Mouse (Mus musculus) forebrain, embryonic 11.5 days (tissue): ENCODE measurements around the gene Aph1b. TPM values are rescaled to one million over a fixed set of nuclear protein-coding genes. Genes with fewer than 3 reads are reported as not detected.
"Not testable (repeated sequence)": the region's sequence is repeated elsewhere in the genome, so short reads cannot be mapped to it uniquely, and the experiment has no call there.

Source experiments
- ATAC-seq: fragments of 200-750 bp; cut with Nextera tagmentation; replicated peaks from 2 replicates; pipeline ENCODE4 v1.8.0; 2017; ENCODE audit warnings: moderate TSS enrichment; ENCODE audit not compliant: low FRiP score
- DNase-seq: peaks from one replicate; pipeline ENCODE4 v3.0.0-alpha.2; 2017; ENCODE audit warnings: low spot score
- H3K27ac ChIP-seq: fragments of 300-500 bp; sonication (generic); 2 replicates; pipeline ENCODE4 v1.5.1; 2014; ENCODE audit warnings: low read depth, low read length
- H3K27me3 ChIP-seq: fragments of 300-500 bp; sonication (generic); 2 replicates; pipeline ENCODE4 v1.6.1; 2014; ENCODE audit warnings: mild to moderate bottlenecking, low read length, mixed read lengths; ENCODE audit not compliant: control insufficient read depth, insufficient read depth
- H3K36me3 ChIP-seq: fragments of 300-500 bp; sonication (generic); 2 replicates; pipeline ENCODE4 v1.6.1; 2014; ENCODE audit warnings: mild to moderate bottlenecking, low read length, moderate library complexity, mixed read lengths; ENCODE audit not compliant: control insufficient read depth, insufficient read depth
- H3K4me1 ChIP-seq: fragments of 300-500 bp; sonication (generic); replicated peaks from 2 replicates; pipeline ENCODE4 v1.6.1; 2014; ENCODE audit warnings: low read length, mixed read lengths; ENCODE audit not compliant: control insufficient read depth, insufficient read depth
- H3K4me2 ChIP-seq: fragments of 300-500 bp; sonication (generic); 2 replicates; pipeline ENCODE4 v1.6.1; 2014; ENCODE audit warnings: low read depth, mild to moderate bottlenecking, low read length, moderate library complexity, mixed read lengths; ENCODE audit not compliant: severe bottlenecking
- H3K4me3 ChIP-seq: fragments of 300-500 bp; sonication (generic); 2 replicates; pipeline ENCODE4 v1.5.1; 2014; ENCODE audit warnings: low read depth, low read length
- H3K9ac ChIP-seq: fragments of 300-500 bp; sonication (generic); 2 replicates; pipeline ENCODE4 v1.6.1; 2014; ENCODE audit warnings: low read length
- H3K9me3 ChIP-seq: fragments of 300-500 bp; sonication (generic); 2 replicates; pipeline ENCODE4 v1.6.1; 2016; ENCODE audit warnings: low read length, mixed read lengths; ENCODE audit not compliant: control insufficient read depth
- WGBS: fragments of 180-500 bp; shearing (Covaris S2); extraction: QIAGEN DNeasy Blood & Tissue Kit; methylation state at CpG from one replicate; pipeline ENCODE4 v1.1.7; 2014; 5-methylcytosine and 5-hydroxymethylcytosine counted together
- polyA plus RNA-seq: library from polyadenylated mRNA; unstranded; fragments of >200 nt; fragmentation: Nextera tagmentation; extraction: Ambion mirVana; gene quantifications from 2 replicates; pipeline ENCODE4 v1.2.1, GENCODE M21; 2014

Gene Aph1b
- polyA plus RNA-seq, 1 experiment from 2014 or later, result 17.6 TPM

DNA sequence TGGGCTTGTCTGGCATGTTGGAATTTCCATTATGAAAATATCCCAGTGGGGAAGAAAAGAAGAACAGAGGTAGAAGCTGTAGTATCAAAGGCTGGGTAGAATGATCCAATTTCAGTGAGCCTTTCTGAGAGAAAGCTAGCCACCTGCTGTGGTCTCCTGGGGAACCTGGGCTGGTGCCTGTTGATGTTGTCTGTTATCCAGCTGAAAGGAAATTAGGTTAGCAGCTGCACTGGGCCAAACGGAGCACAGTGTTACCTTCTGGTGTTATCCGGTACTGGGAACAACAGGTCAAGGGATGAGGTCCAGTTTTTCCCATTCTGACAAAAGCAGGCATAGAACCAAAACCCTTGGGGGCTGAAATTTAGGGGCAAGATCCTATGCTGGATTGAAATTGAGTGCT lies 18.1 kb upstream of the Aph1b start:
- no peaks in the 10 kb centered on the region for H3K27me3 ChIP-seq
- no peaks in the 10 kb centered on the region for H3K9me3 ChIP-seq
- H3K27ac ChIP-seq, result no peak overlapping the region
- H3K4me2 ChIP-seq, result no peak overlapping the region
- no peak overlapping the region for H3K4me3 ChIP-seq
- no peaks in the 10 kb centered on the region for H3K36me3 ChIP-seq
- WGBS, result 3% methylated on average over 2 of the region's 2 CpGs
- ATAC-seq (no peak), DNase-seq (no peak)
- no peaks in the 10 kb centered on the region for H3K4me1 ChIP-seq
- H3K9ac ChIP-seq, result no peak overlapping the region

DNA sequence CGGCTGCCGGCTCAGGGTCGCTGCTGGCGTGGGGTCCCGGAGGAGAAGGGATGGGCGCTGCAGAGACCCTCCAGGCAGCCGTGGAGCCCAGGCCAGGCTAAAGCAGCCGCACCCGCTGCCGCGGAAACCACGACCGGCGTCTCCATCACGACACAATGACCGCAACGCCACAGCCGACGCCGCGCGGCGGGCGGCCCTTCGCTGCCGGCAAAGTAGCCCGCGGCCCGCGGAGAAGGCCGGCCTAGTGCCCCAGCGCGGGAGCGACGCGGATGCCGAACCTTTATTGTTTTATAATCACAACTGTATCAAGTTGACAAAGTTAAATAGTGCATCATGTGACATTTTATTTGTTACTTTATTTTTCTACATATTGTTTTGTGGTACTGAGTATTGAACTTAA lies 10.7 kb upstream of the Aph1b start:
- not testable (repeated sequence) for H3K4me1 ChIP-seq, H3K27ac ChIP-seq, H3K9me3 ChIP-seq, ATAC-seq, H3K27me3 ChIP-seq, H3K36me3 ChIP-seq
- peak; percentile 69 for DNase-seq
- Histone ChIP-seq H3K9ac (peak overlapping the region; percentile 50), H3K4me2 (peak overlapping the region; percentile 36; the same call in 1 of the 2 replicates), H3K4me3 (peak overlapping the region; percentile 24)
- WGBS, result under 1% methylated on average over 30 of the region's 37 CpGs

DNA sequence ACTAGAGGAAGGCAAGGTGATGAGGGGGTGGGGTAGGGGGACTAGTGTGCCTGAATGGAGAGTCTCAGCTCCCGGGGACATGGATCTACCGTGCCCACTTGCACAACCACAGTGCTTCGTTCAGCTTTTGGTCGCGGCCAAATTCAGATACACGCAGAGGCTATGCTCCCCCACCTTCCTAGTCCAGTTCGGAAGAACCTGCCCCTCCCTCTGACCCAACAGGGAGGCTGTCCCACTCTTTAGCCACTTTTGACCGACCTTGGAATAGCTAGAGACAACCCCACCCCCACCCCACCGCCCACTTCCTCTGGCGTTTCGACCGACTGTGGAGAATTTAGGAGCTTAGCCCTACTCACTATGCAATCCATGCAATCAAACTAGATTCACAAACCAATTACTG lies 6.7 kb upstream of the Aph1b start:
- DNase-seq (no peak), ATAC-seq (no peak)
- Histone ChIP-seq H3K4me1 (no peaks in the 10 kb centered on the region), H3K9ac (no peak overlapping the region), H3K27me3 (peaks cover 6% of the 10 kb centered on the region; the same call in 1 of the 2 replicates), H3K36me3 (no peaks in the 10 kb centered on the region), H3K4me2 (no peak overlapping the region), H3K9me3 (no peaks in the 10 kb centered on the region), H3K4me3 (no peak overlapping the region), H3K27ac (no peak overlapping the region)
- WGBS, result 56% methylated on average over 12 of the region's 12 CpGs

DNA sequence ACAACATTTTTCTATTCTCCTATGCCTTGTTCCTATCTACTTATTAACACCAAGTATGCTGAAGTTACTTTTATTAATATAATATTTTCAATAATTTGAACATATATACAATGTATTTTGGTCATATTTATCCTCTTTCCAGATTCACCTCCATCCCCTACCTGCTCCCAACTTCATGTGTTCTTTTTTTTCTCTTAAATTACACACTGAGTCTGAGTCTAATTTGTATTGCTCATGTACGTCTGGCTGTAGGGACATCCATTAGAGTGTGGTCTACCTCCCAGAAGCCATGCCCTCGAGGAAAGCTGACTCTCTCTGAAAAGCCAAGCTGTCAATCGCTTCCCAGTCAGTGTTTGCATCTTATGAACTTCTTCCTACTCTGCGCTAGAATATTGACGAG lies 1.4 kb upstream of the Aph1b start, which contains the start of gene Gm10647:
Gene Gm10647, plus strand, starts transcription at position 301 of the 400 bp plus-strand sequence.
- Histone ChIP-seq H3K4me3 (peak within 1 kb of the TSS; percentile 66), H3K9me3 (no peaks in the 10 kb centered on the region), H3K9ac (peak within 1 kb of the TSS; percentile 25; the same call in 1 of the 2 replicates), H3K4me1 (peaks cover 5% of the 10 kb centered on the region; the same call in 1 of the 2 replicates), H3K27me3 (no peaks in the 10 kb centered on the region), H3K27ac (no peak within 1 kb of the TSS), H3K36me3 (no peaks in the 10 kb centered on the region), H3K4me2 (peak within 1 kb of the TSS; percentile 82)
- 82% methylated on average over 5 of the region's 5 CpGs for WGBS
- ATAC-seq, result no peak
- no peak for DNase-seq

DNA sequence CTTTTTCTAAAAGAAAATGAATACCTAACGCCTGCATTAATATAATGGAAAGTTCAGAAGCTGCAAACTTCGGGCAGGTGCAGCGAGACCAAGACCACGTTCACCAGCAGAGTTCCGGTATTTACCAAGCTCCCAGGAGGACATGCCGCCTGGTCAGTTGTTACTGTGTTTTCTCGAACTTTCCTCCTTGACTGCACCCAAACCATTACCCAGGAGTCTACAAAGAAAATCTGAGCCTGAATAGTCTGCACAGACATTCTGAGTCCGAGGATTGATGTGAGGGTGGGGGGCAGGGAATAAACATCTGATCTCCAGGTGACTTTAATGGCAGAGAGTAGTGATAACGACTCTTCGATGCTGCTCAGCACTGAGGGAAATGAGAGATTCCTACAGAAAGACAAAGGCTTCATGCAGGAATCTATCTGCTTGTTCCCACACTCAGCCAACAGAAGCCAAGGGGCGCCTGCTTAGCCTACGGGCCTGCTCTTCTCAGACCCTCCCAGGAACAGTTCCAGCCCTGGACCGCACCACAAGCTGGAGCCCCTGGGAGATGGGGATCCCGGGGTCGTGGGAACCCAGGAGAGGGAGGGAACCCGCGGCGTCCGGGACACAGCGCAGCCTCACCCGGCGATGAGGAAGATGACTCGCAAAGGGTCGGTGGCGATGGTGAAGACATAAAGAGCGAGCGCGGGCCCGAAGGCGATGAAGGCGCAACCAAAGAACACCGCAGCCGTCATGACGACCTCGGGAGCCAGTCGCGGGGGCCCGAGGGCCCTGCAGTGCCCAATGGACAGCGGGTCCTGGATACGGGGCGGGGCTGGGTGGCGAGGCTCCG lies 444 bp downstream of the Aph1b start:
- no peaks in the 10 kb centered on the region for H3K9me3 ChIP-seq
- no peaks in the 10 kb centered on the region for H3K36me3 ChIP-seq
- peak overlapping the region; percentile 82 for H3K4me2 ChIP-seq
- no peaks in the 10 kb centered on the region for H3K27me3 ChIP-seq
- DNase-seq, result no peak
- ATAC-seq, result peak; percentile 73
- peak overlapping the region; percentile 66 for H3K4me3 ChIP-seq
- peaks cover 5% of the 10 kb centered on the region; the same call in 1 of the 2 replicates for H3K4me1 ChIP-seq
- peak overlapping the region; percentile 70 for H3K27ac ChIP-seq
- peak overlapping the region; percentile 76 for H3K9ac ChIP-seq
- 2% methylated on average over 43 of the region's 43 CpGs for WGBS

DNA sequence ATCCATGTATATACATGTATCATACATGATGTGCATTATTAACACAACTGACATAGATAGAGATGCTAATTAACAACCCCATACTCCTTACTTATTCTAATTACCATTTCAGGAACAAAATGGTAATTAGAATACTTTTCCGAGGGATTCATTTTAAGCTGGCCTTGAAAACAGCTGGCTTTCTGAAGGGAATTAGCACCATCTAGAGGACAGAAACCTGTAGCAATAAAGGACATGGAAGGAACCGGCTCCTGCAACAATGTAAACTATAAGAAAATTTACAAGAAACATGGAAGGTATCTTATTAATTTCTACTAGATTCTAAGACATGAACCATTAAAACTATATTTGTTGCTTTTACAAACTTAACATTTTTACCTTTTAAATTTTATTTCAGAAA lies 7.5 kb downstream of the Aph1b start:
- no peak for DNase-seq
- Histone ChIP-seq H3K9ac (no peak overlapping the region), H3K27ac (no peak overlapping the region), H3K4me2 (no peak overlapping the region), H3K27me3 (no peaks in the 10 kb centered on the region), H3K9me3 (no peaks in the 10 kb centered on the region), H3K36me3 (no peaks in the 10 kb centered on the region), H3K4me3 (no peak overlapping the region), H3K4me1 (no peaks in the 10 kb centered on the region)
- WGBS, result 13% methylated on average over 2 of the region's 2 CpGs
- ATAC-seq, result no peak

DNA sequence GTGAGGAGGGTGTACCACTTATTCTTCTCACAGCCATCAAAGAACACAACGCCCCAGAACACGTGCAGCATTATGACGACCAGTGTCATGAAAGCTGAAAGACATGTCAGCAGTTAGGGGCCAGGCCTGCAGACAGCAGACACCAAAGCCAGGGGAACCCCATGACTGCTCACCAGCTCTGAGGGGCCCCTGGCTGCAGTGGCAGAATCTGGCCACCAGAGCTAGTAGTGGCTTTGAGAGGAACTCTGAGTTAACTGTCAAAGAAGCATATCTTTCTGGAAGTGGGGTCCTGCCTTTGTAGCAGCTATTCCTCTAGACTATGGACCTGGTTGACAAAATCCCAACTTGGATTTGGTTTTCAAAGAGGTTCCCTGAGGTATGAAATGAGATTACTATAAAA lies 10.7 kb downstream of the Aph1b start:
- H3K9ac ChIP-seq, H3K27me3 ChIP-seq, H3K4me3 ChIP-seq, DNase-seq, H3K4me1 ChIP-seq, H3K9me3 ChIP-seq, H3K27ac ChIP-seq, H3K36me3 ChIP-seq, ATAC-seq, H3K4me2 ChIP-seq: not testable (repeated sequence)
- no CpG with 5 or more reads among the region's 3 CpGs for WGBS

DNA sequence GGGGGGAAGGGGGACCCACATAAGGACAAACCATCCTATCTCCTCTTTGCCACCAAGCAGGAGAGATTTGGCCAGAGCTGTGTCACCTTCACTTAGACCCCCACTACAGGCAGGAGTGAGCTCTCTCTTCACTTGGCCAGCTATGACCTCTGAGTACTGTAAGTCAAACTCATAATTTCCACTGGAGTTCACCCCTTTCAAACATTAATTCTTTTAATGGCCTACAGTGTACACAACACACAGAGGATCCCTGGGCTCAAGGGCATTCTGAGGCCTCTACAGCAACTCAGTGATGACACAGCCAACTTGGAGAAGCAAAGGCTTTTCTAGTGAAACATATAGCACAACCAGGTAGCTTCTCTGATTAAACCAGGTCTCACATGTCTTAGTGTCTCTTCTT lies 24.6 kb downstream of the Aph1b start:
- H3K4me1 ChIP-seq, result no peaks in the 10 kb centered on the region
- DNase-seq (no peak), ATAC-seq (no peak)
- no peaks in the 10 kb centered on the region for H3K9me3 ChIP-seq
- no peak overlapping the region for H3K9ac ChIP-seq
- no peak overlapping the region for H3K4me2 ChIP-seq
- H3K27ac ChIP-seq, result no peak overlapping the region
- no peaks in the 10 kb centered on the region for H3K36me3 ChIP-seq
- H3K4me3 ChIP-seq, result no peak overlapping the region
- no peaks in the 10 kb centered on the region for H3K27me3 ChIP-seq

DNA sequence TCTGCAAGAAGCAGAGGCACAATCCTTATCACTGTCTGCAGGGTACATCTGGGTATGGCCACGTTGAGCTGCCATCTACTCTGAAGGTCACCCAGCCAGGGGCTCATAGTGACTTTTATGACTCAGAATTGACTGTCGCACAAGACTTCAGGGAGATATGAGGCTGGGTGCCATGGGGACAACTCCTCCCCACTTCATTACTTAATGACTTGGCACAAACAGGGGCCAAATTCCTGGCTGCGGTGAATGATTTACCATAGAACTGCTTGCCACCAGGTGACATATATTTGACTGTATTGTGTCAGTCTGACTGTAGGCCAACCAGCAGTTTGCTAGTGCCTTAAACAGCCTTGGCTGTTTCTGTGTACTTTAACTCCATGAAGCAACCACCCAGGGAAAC lies 26.0 kb downstream of the Aph1b start:
- ATAC-seq, result no peak

More for the DNA sequence above, 26.0 kb downstream of the Aph1b start:
- Histone ChIP-seq H3K4me3 (no peak overlapping the region), H3K9me3 (no peaks in the 10 kb centered on the region), H3K4me1 (no peaks in the 10 kb centered on the region), H3K27ac (no peak overlapping the region), H3K27me3 (no peaks in the 10 kb centered on the region), H3K4me2 (no peak overlapping the region), H3K9ac (no peak overlapping the region), H3K36me3 (no peaks in the 10 kb centered on the region)
- no peak for DNase-seq
- WGBS, result 85% methylated on average over 3 of the region's 3 CpGs
